In genomic region chr6:100670880-100671344, GRCm38 (mm10) we compare ENCODE assay signal across 8 mouse cellular contexts. TPM values are rescaled to one million over a fixed set of nuclear protein-coding genes. Genes with fewer than 3 reads are reported as not detected.
DNase-seq lines count a peak whose midpoint lies in the region; ATAC-seq lines count a peak whose summit lies in the region.

Shq1 (minus strand) TSS chr6:100671157.

- H3K4me1 ChIP-seq in heart, embryonic 14.5 days (ENCODE audit: control insufficient read depth in 2 of 2, insufficient read depth in 2 of 2, low read length in 2 of 2), result peaks cover 2 to 9% of the 10 kb centered on the region in 2 experiments; a peak in 2 of 4 replicates
- peaks cover 23% of the 10 kb centered on the region for H3K4me1 ChIP-seq in liver, embryonic 13.5 days (replicated peaks)
- H3K4me1 ChIP-seq in stomach, embryonic 16.5 days (ENCODE audit: control insufficient read depth, insufficient read depth, low read length), result peaks cover 7% of the 10 kb centered on the region; the same call in 1 of the 2 replicates

- H3K36me3 ChIP-seq in heart, embryonic 14.5 days (ENCODE audit: control insufficient read depth, insufficient read depth, low read length), result no peaks in the 10 kb centered on the region
- no peaks in the 10 kb centered on the region for H3K36me3 ChIP-seq in liver, embryonic 13.5 days
- H3K36me3 ChIP-seq in stomach, embryonic 16.5 days (ENCODE audit: control insufficient read depth, insufficient read depth, low read length), result no peaks in the 10 kb centered on the region

- under 1% methylated on average over 49 of the region's 49 CpGs for WGBS in heart, embryonic 14.5 days
- under 1% methylated on average over 49 of the region's 49 CpGs for WGBS in liver, embryonic 13.5 days (ENCODE audit: insufficient replicate concordance)
- under 1% methylated on average over 49 of the region's 49 CpGs for WGBS in stomach, embryonic 16.5 days

- no peaks in the 10 kb centered on the region for H3K27me3 ChIP-seq in heart, embryonic 14.5 days (ENCODE audit: control insufficient read depth, insufficient read depth, low read length)
- no peaks in the 10 kb centered on the region for H3K27me3 ChIP-seq in liver, embryonic 13.5 days
- no peaks in the 10 kb centered on the region for H3K27me3 ChIP-seq in stomach, embryonic 16.5 days (ENCODE audit: control insufficient read depth, insufficient read depth, low read length)

- H3K9me3 ChIP-seq in heart, embryonic 14.5 days (ENCODE audit: control insufficient read depth, low read length), result no peaks in the 10 kb centered on the region
- no peaks in the 10 kb centered on the region for H3K9me3 ChIP-seq in liver, embryonic 13.5 days (replicated peaks)
- H3K9me3 ChIP-seq in stomach, embryonic 16.5 days (replicated peaks; ENCODE audit: control insufficient read depth, low read length), result no peaks in the 10 kb centered on the region

- peak; percentile 97 for ATAC-seq in CD4-positive, CD25-positive, alpha-beta regulatory T cell, adult 4 months
- peak; percentile 74 for ATAC-seq in heart, embryonic 14.5 days (ENCODE audit: insufficient number of reproducible peaks, insufficient read depth, low FRiP score, low read depth)
- peak; percentile 87 for ATAC-seq in liver, embryonic 13.5 days (ENCODE audit: low read depth)
- ATAC-seq in stomach, embryonic 16.5 days (ENCODE audit: insufficient read depth, low FRiP score), result peak; percentile 93

- peak within 1 kb of the TSS in 1 of 2 experiments; percentile 46; a peak in 2 of 4 replicates for H3K27ac ChIP-seq in heart, embryonic 14.5 days (replicated peaks in 1 of 2; ENCODE audit: control insufficient read depth in 1 of 2, insufficient read depth in 1 of 2, low read depth in 2 of 2, low read length in 2 of 2)
- H3K27ac ChIP-seq in liver, embryonic 13.5 days, result peak within 1 kb of the TSS; percentile 78
- peak within 1 kb of the TSS; percentile 33 for H3K27ac ChIP-seq in stomach, embryonic 16.5 days (ENCODE audit: low read length)

- H3K4me2 ChIP-seq in heart, embryonic 14.5 days (ENCODE audit: low read length), result peak within 1 kb of the TSS; percentile 91
- peak within 1 kb of the TSS; percentile 88 for H3K4me2 ChIP-seq in liver, embryonic 13.5 days
- peak within 1 kb of the TSS; percentile 91 for H3K4me2 ChIP-seq in stomach, embryonic 16.5 days (ENCODE audit: low read depth, low read length)

- H3K4me3 ChIP-seq in heart, embryonic 14.5 days (ENCODE audit: control insufficient read depth in 1 of 2, insufficient read depth in 1 of 2, low read depth in 1 of 2, low read length in 2 of 2), result peak within 1 kb of the TSS; percentile 60 to 85
- peak within 1 kb of the TSS; percentile 94 for H3K4me3 ChIP-seq in liver, embryonic 13.5 days (replicated peaks)
- peak within 1 kb of the TSS; percentile 94 for H3K4me3 ChIP-seq in stomach, embryonic 16.5 days (replicated peaks; ENCODE audit: low read length)

- peak within 1 kb of the TSS; percentile 84 for H3K9ac ChIP-seq in heart, embryonic 14.5 days (ENCODE audit: low read length)
- peak within 1 kb of the TSS; percentile 89 for H3K9ac ChIP-seq in liver, embryonic 13.5 days
- peak within 1 kb of the TSS; percentile 86 for H3K9ac ChIP-seq in stomach, embryonic 16.5 days (ENCODE audit: low read length)

- peak; percentile 76 for DNase-seq in c-Kit-negative CD71-positive TER-119-positive erythroid progenitor cells, embryonic 14.5 days (ENCODE audit: low read depth, low spot score)
- peak; percentile 84 for DNase-seq in fibroblast of lung, adult 2 months (ENCODE audit: low read depth)
- DNase-seq in kidney, postnatal 14 days, result peak; percentile 91
- peak; percentile 75 for DNase-seq in liver, embryonic 13.5 days
- DNase-seq in neural tube, embryonic 10.5 days (ENCODE audit: extremely low spot score, low spot score), result peak; percentile 83

RNA-seq across cellular contexts. Expression of gene Shq1, which starts in this region (rescaled TPM):
- 10 to 100 TPM; 10.0 to 11.7 TPM for polyA plus RNA-seq in CD4-positive, CD25-positive, alpha-beta regulatory T cell, adult 4 months (2017; shearing (Covaris generic))
- polyA plus RNA-seq in heart, embryonic 14.5 days (2014; fragmentation: Nextera tagmentation; extraction: Ambion mirVana), result 8.5 TPM in 2 replicates
- polyA plus RNA-seq in liver, embryonic 13.5 days (2015; fragmentation: Nextera tagmentation; extraction: Ambion mirVana), result 15.3 and 16.4 TPM in 2 replicates
- polyA plus RNA-seq in stomach, embryonic 16.5 days (2015; fragmentation: Nextera tagmentation; extraction: Ambion mirVana), result 15.9 and 17.2 TPM in 2 replicates
